Mouse (Mus musculus) A20 (cell line): ENCODE results near the gene Zfp28.
A peak's percentile ranks its signal among the peaks of the same experiment; 100 is the strongest.
"Not testable (repeated sequence)": the region's sequence is repeated elsewhere in the genome, so short reads cannot be mapped to it uniquely, and the experiment has no call there.

Experiments
- DNase-seq: peaks from one replicate; pipeline ENCODE4 v3.0.0-alpha.2; 2011; ENCODE audit warnings: low read depth, low spot score

The Zfp28 gene

GRCm38 (mm10) chr7:6383044-6383455 lies at the start of gene Zfp28:
Gene Zfp28 (plus strand): TSS chr7:6383295.
- peak; percentile 96 for DNase-seq

GRCm38 (mm10) chr7:6339865-6340264 lies 43.2 kb upstream of the Zfp28 start:
- no peak for DNase-seq

GRCm38 (mm10) chr7:6343501-6344071 lies 39.5 kb upstream of the Zfp28 start, which contains the start of gene Gm3854:
Gene Gm3854 (plus strand): TSS chr7:6343759.
- DNase-seq = no peak

GRCm38 (mm10) chr7:6344124-6344523 lies 39.0 kb upstream of the Zfp28 start:
- no peak for DNase-seq

- DNase-seq = no peak
These were observed 25.0 kb upstream of the Zfp28 start for GRCm38 (mm10) chr7:6358121-6358520.

- peak; percentile 67 for DNase-seq
These were observed 24.0 kb upstream of the Zfp28 start for GRCm38 (mm10) chr7:6358937-6359590.

GRCm38 (mm10) chr7:6360477-6361060 lies 22.5 kb upstream of the Zfp28 start:
- peak; percentile 15 for DNase-seq

GRCm38 (mm10) chr7:6361756-6362155 lies 21.3 kb upstream of the Zfp28 start:
- DNase-seq = no peak

GRCm38 (mm10) chr7:6362268-6363046 lies 20.6 kb upstream of the Zfp28 start:
- peak; percentile 99 for DNase-seq

DNA sequence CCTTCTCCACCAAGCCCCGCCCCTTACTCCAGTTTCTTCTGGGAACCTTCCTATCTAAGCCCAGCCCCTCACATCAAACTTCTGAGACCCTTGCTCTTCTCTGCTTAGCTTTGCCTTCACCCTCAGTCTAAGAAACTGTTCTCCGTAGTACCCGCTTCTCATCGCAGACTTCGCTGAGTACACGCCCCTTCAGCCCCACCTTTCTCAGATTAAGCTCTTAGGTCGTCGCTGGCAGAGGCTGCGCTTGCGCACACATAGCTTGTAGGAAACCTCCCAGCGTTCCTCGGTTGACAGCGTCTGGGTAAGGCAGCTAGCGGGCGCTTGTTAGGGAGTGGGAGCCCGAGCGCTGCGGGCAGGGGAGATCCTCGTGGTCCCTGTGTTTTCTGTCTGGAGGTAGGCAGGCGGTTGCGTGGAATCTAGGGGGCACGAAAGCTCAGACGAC lies 20.0 kb upstream of the Zfp28 start, which contains the start of gene Zfp78:
Gene Zfp78 (plus strand): TSS at position 234 of the 442 bp plus-strand sequence.
- DNase-seq = peak; percentile 95

- DNase-seq = peak; percentile 25
These were observed 18.3 kb upstream of the Zfp28 start for GRCm38 (mm10) chr7:6364761-6365160.

DNA sequence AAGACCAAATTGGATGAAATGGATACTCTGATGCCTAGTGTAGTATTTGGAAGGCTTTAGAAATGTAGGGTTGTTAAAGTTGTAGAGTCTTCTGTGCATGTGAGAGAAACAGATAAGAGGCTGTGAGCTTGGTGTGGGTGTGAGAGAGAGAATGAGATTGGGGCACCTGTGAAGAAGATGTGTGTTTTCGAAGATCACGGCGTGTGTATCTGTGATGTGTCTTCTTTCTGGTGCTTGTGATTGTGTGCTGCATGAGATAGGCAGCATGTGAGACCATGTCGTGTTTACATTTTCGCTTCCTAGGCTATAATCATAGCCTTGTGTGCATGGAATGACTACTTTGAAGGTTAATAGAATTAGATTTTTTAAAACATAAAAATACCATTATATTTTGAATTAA lies 15.9 kb upstream of the Zfp28 start:
- no peak for DNase-seq

DNA sequence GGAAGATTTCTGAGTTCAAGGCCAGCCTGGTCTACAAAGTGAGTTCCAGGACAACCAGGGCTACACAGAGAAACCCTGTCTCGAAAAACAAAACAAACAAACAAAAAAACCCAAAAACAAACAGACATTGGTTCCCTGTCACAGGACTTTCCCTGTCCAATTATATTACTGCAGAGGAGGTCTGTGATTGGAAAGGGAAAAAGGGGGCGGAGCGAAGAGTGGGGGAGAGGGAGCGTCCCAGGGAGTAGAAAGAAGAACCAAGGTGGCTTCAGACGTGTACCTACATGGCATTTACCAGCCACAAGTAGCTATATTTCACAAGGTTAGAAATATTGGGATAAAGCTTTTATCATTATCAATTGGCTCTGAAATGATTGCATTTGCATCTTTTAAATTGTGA lies 14.9 kb upstream of the Zfp28 start:
- DNase-seq = not testable (repeated sequence)

DNA sequence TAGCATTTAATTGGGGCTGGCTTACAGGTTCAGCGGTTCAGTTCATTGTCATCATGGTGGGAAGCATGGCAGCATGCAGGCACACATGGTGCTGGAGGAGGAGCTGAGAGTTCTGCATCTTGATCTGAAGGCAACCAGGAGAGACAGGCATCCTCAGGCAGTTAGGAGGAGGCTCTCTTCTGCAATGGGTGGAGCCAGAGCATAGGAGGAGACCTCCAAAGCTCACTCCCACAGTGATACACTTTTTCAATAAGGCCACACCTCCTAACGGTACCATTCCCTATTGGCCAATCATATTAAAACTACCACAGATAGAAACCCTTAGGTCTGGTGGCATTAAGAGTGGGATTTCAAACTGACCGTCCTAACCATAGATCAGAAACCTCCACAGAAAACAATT lies 13.6 kb upstream of the Zfp28 start:
- DNase-seq = no peak

GRCm38 (mm10) chr7:6372993-6373392 lies 10.1 kb upstream of the Zfp28 start:
- DNase-seq = no peak

GRCm38 (mm10) chr7:6378441-6378840 lies 4.7 kb upstream of the Zfp28 start:
- no peak for DNase-seq

GRCm38 (mm10) chr7:6381431-6381830 lies 1.7 kb upstream of the Zfp28 start:
- peak; percentile 29 for DNase-seq

GRCm38 (mm10) chr7:6384011-6384410 lies 916 bp downstream of the Zfp28 start:
- DNase-seq = no peak

DNA sequence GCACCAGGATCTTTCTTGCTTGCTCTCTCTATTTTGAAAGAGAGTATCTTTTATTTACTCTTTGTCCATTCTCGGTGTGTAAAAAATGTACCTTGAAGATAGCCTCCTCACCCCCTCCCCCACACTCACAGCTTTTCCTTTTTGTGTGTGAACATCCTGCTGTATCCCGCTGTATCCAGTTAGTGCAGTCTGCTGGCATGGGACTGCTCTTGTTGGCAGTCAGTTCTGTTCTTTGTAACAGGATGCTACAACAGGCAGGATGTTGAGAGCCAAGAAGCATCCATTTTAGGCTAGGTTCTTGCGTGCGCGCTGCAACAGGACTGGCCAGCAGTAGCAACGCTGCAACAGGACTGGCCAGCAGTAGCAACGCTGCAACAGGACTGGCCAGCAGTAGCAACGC lies 3.9 kb downstream of the Zfp28 start:
- DNase-seq = no peak

GRCm38 (mm10) chr7:6388971-6389370 lies 5.9 kb downstream of the Zfp28 start:
- DNase-seq = no peak

DNA sequence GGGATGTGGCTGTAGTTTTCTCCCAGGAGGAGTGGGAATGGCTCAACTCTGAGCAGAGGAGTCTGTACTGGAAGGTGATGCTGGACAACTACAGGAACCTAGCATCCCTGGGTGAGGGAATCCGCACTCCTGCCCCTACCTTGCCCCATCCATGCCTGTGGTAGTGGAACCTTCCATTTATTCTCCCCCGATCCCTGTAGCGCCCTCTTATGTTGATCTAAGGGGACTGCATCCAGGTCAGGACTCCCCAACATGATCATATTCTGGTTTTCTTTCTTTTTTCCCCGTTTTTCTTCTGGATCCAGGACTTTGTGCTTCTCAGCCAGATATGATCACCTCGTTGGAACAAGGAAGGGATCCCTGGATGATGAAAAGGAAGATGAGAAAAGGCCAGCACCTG lies 6.4 kb downstream of the Zfp28 start:
- DNase-seq = no peak
